Mouse (Mus musculus) stomach, embryonic 15.5 days (tissue): ENCODE data around the gene Gm49368. TPM values are rescaled to one million over a fixed set of nuclear protein-coding genes. Genes with fewer than 3 reads are reported as not detected.
A peak's percentile ranks its signal among the peaks of the same experiment; 100 is the strongest.
"Not testable (repeated sequence)": the region's sequence is repeated elsewhere in the genome, so short reads cannot be mapped to it uniquely, and the experiment has no call there.

Experiments used
- ATAC-seq: fragments of 200-750 bp; cut with Nextera tagmentation; 2 replicates; pipeline ENCODE4 v1.8.0; 2017; ENCODE audit warnings: low read depth, moderate number of reproducible peaks, moderate TSS enrichment; ENCODE audit not compliant: insufficient read depth, low FRiP score
- H3K27ac ChIP-seq: fragments of 300-500 bp; sonication (generic); 2 replicates; pipeline ENCODE4 v1.5.1; 2015; ENCODE audit warnings: mild to moderate bottlenecking, inconsistent platforms
- H3K27me3 ChIP-seq: fragments of 300-500 bp; sonication (generic); replicated peaks from 2 replicates; pipeline ENCODE4 v1.6.1; 2015; ENCODE audit warnings: inconsistent platforms
- H3K36me3 ChIP-seq: fragments of 300-500 bp; sonication (generic); 2 replicates; pipeline ENCODE4 v1.6.1; 2015; ENCODE audit warnings: inconsistent platforms
- H3K4me1 ChIP-seq: fragments of 300-500 bp; sonication (generic); 2 replicates; pipeline ENCODE4 v1.6.1; 2015; ENCODE audit warnings: inconsistent platforms
- H3K4me2 ChIP-seq: fragments of 300-500 bp; sonication (generic); 2 replicates; pipeline ENCODE4 v1.6.1; 2015; ENCODE audit warnings: mild to moderate bottlenecking, inconsistent platforms
- H3K4me3 ChIP-seq: fragments of 300-500 bp; sonication (generic); replicated peaks from 2 replicates; pipeline ENCODE4 v1.5.1; 2015; ENCODE audit warnings: inconsistent platforms
- H3K9ac ChIP-seq: fragments of 300-500 bp; sonication (generic); 2 replicates; pipeline ENCODE4 v1.6.1; 2015; ENCODE audit warnings: inconsistent platforms
- H3K9me3 ChIP-seq: fragments of 300-500 bp; sonication (generic); 2 replicates; pipeline ENCODE4 v1.6.1; 2016; ENCODE audit warnings: inconsistent platforms
- WGBS: fragments of 180-500 bp; shearing (Covaris S2); methylation state at CpG from one replicate; pipeline ENCODE4 v1.1.7; 2015; 5-methylcytosine and 5-hydroxymethylcytosine counted together
- polyA plus RNA-seq: library from polyadenylated mRNA; unstranded; fragments of >200 nt; fragmentation: Nextera tagmentation; extraction: Ambion mirVana; gene quantifications from 2 replicates; pipeline ENCODE4 v1.2.1, GENCODE M21; 2015

The Gm49368 gene
- polyA plus RNA-seq, 1 experiment from 2014 or later = not detected

DNA sequence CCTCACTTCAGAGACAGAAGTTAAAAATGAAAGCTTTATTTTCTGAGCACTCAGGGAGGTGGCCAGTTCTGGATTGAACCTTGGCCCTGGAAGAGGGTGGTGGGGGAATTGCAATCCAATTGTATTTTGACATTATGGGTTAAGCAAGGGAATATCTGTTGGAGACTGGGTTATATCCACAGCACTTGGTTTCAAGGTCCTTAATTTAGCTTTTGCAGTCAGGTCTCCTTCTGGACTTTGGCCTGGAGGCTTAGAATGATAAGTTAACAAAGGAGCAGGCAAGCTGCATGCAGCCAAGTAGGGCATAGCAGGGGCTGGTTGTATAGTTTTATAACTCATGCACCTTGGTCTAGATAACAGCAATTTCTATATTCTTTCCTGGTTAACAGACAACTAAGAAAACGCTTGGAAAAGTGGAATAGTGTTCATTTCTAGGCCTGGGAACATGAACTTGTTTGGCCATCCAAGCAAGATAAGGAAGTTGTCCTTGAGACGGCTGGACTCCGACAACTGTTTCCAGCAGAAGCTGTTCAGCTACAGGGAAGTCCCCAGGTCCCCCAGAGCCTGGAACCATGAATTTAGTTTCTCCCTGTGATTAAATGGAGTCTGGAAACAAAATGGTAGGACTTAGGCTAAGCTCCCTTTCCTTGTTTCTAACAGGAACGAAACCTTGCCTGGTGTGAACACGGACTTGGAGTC, 30.0 kb upstream of the Gm49368 start:
- H3K27me3 ChIP-seq = no peaks in the 10 kb centered on the region
- H3K27ac ChIP-seq = peak overlapping the region; percentile 67
- H3K9me3 ChIP-seq = no peaks in the 10 kb centered on the region
- no peak overlapping the region for H3K9ac ChIP-seq
- H3K36me3 ChIP-seq = no peaks in the 10 kb centered on the region
- 72% methylated on average over 5 of the region's 5 CpGs for WGBS
- H3K4me2 ChIP-seq = no peak overlapping the region
- H3K4me3 ChIP-seq = no peak overlapping the region
- peak; percentile 74 for ATAC-seq
- H3K4me1 ChIP-seq = no peaks in the 10 kb centered on the region

DNA sequence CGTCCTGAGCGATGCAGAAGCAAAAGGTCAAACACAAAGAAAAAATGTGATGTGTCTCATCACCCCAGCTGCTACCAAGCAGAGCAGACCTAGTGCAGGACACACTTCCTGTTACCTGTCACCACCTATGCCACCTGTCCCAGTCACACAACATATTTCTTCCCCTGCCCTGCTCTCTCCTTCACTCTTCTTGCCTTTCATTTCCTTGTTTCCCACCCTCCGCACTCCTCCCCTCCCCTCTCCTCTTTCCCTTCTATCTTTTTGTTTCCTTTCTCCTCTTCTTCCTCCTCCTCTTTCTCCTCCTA, 29.5 kb upstream of the Gm49368 start:
- 90% methylated on average over 3 of the region's 3 CpGs for WGBS
- no peak overlapping the region for H3K9ac ChIP-seq
- H3K27ac ChIP-seq = peak overlapping the region; percentile 67
- peak; percentile 29; the same call in 1 of the 2 replicates for ATAC-seq
- no peaks in the 10 kb centered on the region for H3K9me3 ChIP-seq
- H3K27me3 ChIP-seq = no peaks in the 10 kb centered on the region
- H3K4me2 ChIP-seq = no peak overlapping the region
- no peak overlapping the region for H3K4me3 ChIP-seq
- no peaks in the 10 kb centered on the region for H3K4me1 ChIP-seq
- H3K36me3 ChIP-seq = no peaks in the 10 kb centered on the region

- Histone ChIP-seq H3K27me3 (no peaks in the 10 kb centered on the region), H3K9ac (no peak overlapping the region), H3K36me3 (no peaks in the 10 kb centered on the region), H3K9me3 (no peaks in the 10 kb centered on the region), H3K4me1 (no peaks in the 10 kb centered on the region), H3K4me3 (no peak overlapping the region), H3K4me2 (no peak overlapping the region), H3K27ac (no peak overlapping the region)
- 88% methylated on average over 4 of the region's 4 CpGs for WGBS
- ATAC-seq = no peak
These were observed 28.9 kb upstream of the Gm49368 start for GRCm38 (mm10) chr7:128033616-128034015.

GRCm38 (mm10) chr7:128042161-128042820, 20.2 kb upstream of the Gm49368 start:
- not testable (repeated sequence) for H3K27me3 ChIP-seq, H3K27ac ChIP-seq, H3K9ac ChIP-seq, H3K36me3 ChIP-seq, H3K4me3 ChIP-seq, ATAC-seq, H3K9me3 ChIP-seq, H3K4me2 ChIP-seq, H3K4me1 ChIP-seq
- WGBS = 72% methylated on average over 15 of the region's 15 CpGs

- no peaks in the 10 kb centered on the region for H3K27me3 ChIP-seq
- H3K4me1 ChIP-seq = no peaks in the 10 kb centered on the region
- H3K9ac ChIP-seq = no peak overlapping the region
- no peak overlapping the region for H3K4me3 ChIP-seq
- no peak for ATAC-seq
- no peak overlapping the region for H3K27ac ChIP-seq
- no peaks in the 10 kb centered on the region for H3K36me3 ChIP-seq
- no peak overlapping the region for H3K4me2 ChIP-seq
- no peaks in the 10 kb centered on the region for H3K9me3 ChIP-seq
- 51% methylated on average over 4 of the region's 4 CpGs for WGBS
These were observed 18.2 kb upstream of the Gm49368 start for GRCm38 (mm10) chr7:128044142-128044785.

- no peak for ATAC-seq
- no peaks in the 10 kb centered on the region for H3K4me1 ChIP-seq
- H3K9me3 ChIP-seq = no peaks in the 10 kb centered on the region
- H3K4me2 ChIP-seq = no peak overlapping the region
- no peak overlapping the region for H3K27ac ChIP-seq
- 56% methylated on average over 2 of the region's 2 CpGs for WGBS
- no peaks in the 10 kb centered on the region for H3K36me3 ChIP-seq
- no peak overlapping the region for H3K4me3 ChIP-seq
- H3K27me3 ChIP-seq = no peaks in the 10 kb centered on the region
- no peak overlapping the region for H3K9ac ChIP-seq
These were observed 16.8 kb upstream of the Gm49368 start for GRCm38 (mm10) chr7:128045640-128046039.

- Histone ChIP-seq H3K4me3 (no peak overlapping the region), H3K9me3 (no peaks in the 10 kb centered on the region), H3K9ac (no peak overlapping the region), H3K27me3 (no peaks in the 10 kb centered on the region), H3K4me1 (no peaks in the 10 kb centered on the region), H3K27ac (no peak overlapping the region), H3K4me2 (no peak overlapping the region), H3K36me3 (no peaks in the 10 kb centered on the region)
- ATAC-seq = no peak
- WGBS = 84% methylated on average over 4 of the region's 4 CpGs
These were observed 13.7 kb upstream of the Gm49368 start for GRCm38 (mm10) chr7:128048819-128049218.

DNA sequence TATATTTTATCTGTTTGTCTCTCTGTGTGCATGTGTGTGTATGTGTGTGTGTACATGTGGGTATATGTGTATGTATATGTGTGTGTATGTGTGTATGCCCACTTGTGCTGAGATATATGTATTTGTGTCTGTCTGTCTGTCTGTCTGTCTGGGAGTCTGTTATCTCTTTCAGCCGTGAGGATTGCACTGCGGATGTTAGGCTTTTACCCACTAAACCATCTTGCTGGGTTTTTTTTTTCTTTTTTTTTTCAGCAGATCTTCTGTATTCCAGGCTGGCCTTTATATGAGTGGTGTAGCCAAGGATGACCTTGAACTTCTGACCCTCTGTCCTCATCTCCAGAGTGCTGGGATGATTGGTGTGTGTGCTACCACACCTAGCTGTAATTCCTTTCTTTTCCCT, 13.2 kb upstream of the Gm49368 start:
- no peaks in the 10 kb centered on the region for H3K27me3 ChIP-seq
- no peak overlapping the region for H3K4me2 ChIP-seq
- no peaks in the 10 kb centered on the region for H3K9me3 ChIP-seq
- no peak overlapping the region for H3K9ac ChIP-seq
- no peak for ATAC-seq
- H3K4me3 ChIP-seq = no peak overlapping the region
- no peaks in the 10 kb centered on the region for H3K36me3 ChIP-seq
- no peak overlapping the region for H3K27ac ChIP-seq
- 54% methylated on average over 2 of the region's 2 CpGs for WGBS
- no peaks in the 10 kb centered on the region for H3K4me1 ChIP-seq

DNA sequence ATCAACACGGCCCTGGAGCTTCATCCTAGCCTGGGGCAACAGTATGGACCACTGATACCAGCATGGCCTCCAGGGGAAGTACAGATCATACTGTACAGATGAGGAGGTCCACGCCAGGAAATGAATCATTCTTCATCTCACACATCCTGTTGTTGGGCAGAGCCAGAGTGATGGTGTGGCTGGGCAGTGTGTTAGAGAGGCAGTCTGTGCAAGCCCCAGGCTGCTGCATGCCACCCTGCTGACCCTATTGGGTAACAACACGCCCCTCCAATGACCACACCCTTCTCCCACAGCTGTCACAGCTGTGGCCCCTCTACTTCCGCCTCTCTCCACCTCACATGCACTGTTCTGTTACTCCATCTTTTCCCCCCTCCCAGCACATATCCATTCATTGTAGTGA, 11.7 kb upstream of the Gm49368 start:
- 64% methylated on average over 4 of the region's 4 CpGs for WGBS
- no peak for ATAC-seq

GRCm38 (mm10) chr7:128053061-128053460, 9.4 kb upstream of the Gm49368 start:
- H3K27ac ChIP-seq = no peak overlapping the region
- no peak overlapping the region for H3K4me2 ChIP-seq
- no peak overlapping the region for H3K9ac ChIP-seq
- no peaks in the 10 kb centered on the region for H3K36me3 ChIP-seq
- H3K27me3 ChIP-seq = no peaks in the 10 kb centered on the region
- no peaks in the 10 kb centered on the region for H3K9me3 ChIP-seq
- no peak for ATAC-seq
- no peak overlapping the region for H3K4me3 ChIP-seq
- H3K4me1 ChIP-seq = no peaks in the 10 kb centered on the region
- WGBS = 60% methylated on average over 5 of the region's 5 CpGs

More for the DNA sequence above, 11.7 kb upstream of the Gm49368 start:
- H3K27ac ChIP-seq = no peak overlapping the region
- H3K9ac ChIP-seq = no peak overlapping the region
- no peak overlapping the region for H3K4me3 ChIP-seq
- no peaks in the 10 kb centered on the region for H3K4me1 ChIP-seq
- H3K36me3 ChIP-seq = no peaks in the 10 kb centered on the region
- H3K4me2 ChIP-seq = no peak overlapping the region
- H3K9me3 ChIP-seq = no peaks in the 10 kb centered on the region
- no peaks in the 10 kb centered on the region for H3K27me3 ChIP-seq

GRCm38 (mm10) chr7:128056917-128057444, 5.5 kb upstream of the Gm49368 start:
- no peak for ATAC-seq
- Histone ChIP-seq H3K9ac (no peak overlapping the region), H3K4me3 (no peak overlapping the region), H3K9me3 (no peaks in the 10 kb centered on the region), H3K36me3 (no peaks in the 10 kb centered on the region), H3K4me2 (no peak overlapping the region), H3K4me1 (no peaks in the 10 kb centered on the region), H3K27me3 (no peaks in the 10 kb centered on the region), H3K27ac (no peak overlapping the region)
- WGBS = 56% methylated on average over 3 of the region's 3 CpGs

DNA sequence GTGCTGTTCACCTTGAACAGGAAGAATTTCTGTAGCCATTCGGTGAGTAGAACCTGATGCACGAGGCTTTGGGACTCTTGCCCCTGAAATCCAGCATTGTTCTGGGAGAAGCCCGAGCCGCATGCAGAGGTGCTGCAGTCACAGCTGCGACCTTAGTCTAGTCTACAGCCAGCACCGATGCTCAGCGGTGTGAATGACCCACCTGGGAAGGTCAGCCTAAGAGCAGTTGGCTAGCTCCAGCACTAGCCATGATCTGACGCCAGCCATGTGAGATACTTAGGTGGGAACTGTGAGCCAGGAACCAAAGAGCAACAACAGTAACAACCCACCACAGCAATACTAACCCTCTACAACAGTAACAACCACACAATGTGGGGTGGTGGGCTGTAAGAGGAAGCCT, 4.6 kb upstream of the Gm49368 start:
- Histone ChIP-seq H3K36me3 (no peaks in the 10 kb centered on the region), H3K27me3 (no peaks in the 10 kb centered on the region), H3K4me1 (no peaks in the 10 kb centered on the region), H3K4me2 (no peak overlapping the region), H3K9me3 (no peaks in the 10 kb centered on the region), H3K9ac (no peak overlapping the region), H3K27ac (no peak overlapping the region), H3K4me3 (no peak overlapping the region)
- no peak for ATAC-seq
- 71% methylated on average over 8 of the region's 8 CpGs for WGBS
